Mouse (Mus musculus) liver, embryonic 14.5 days (tissue): ENCODE results near the gene Tubg1.
A peak's percentile ranks its signal among the peaks of the same experiment; 100 is the strongest.

Experiments
- CTCF ChIP-seq: IDR thresholded peaks from 2 replicates; pipeline ENCODE4 v1.5.1; 2016; ENCODE audit warnings: antibody characterized with exemption, low read depth, control low read depth
- EP300 ChIP-seq: IDR thresholded peaks from 2 replicates; pipeline ENCODE4 v1.6.1; 2016; ENCODE audit warnings: antibody characterized with exemption, low read depth

DNA sequence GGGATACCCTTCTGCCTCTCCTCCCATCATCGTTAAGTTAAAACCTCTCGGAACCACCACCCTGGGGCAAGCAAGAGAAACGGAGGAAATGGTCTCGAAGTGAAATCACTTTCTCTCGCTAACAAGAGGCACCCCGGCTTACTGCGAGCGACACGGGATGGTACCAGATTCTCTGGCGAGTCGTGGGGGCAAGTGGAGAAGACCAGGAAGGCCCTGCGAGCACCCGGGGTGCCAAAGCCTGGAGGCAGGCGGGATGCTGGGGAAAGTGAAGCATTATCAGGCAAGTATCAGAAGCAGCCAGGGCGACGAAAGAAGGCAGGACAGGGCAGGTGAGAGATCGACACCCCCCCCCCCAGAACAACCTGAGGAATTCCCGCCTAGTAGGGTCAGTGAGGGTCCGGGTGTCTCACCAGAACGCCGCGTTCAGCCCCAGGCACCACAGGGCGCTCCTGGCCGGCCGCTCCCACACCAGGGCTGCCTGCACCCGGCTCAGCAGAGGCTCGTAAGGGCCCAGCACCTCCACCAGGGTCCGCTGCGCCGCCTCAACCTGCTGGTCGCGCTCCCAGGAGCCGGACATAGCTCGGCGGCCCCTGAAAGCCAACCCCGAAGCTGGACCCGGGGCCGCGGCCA, 492 bp upstream of the Tubg1 start:
- TF ChIP-seq EP300 (no peak), CTCF (peak; percentile 52)
